8 mouse cellular contexts compared by ENCODE assay signal in genomic region chr2:152671642-152671999, GRCm38 (mm10). TPM values are rescaled to one million over a fixed set of nuclear protein-coding genes. Genes with fewer than 3 reads are reported as not detected.
A peak's percentile ranks its signal among the peaks of the same experiment; 100 is the strongest.
DNase-seq lines count a peak whose midpoint lies in the region; ATAC-seq and TF ChIP-seq lines count a peak whose summit lies in the region.

No protein-coding gene starts in this region.

- TF ChIP-seq POLR2A in olfactory bulb, adult 2 months (IDR thresholded peaks at IDR 0.05; ENCODE audit: insufficient read depth, low read depth, low read length) = no peak

- DNase-seq in cerebellum, adult 9-10 months = peak; percentile 56
- no peak for DNase-seq in cerebellum, adult 11 months
- peak; percentile 88 for DNase-seq in brain, adult 2 months (ENCODE audit: low read depth, low spot score)
- DNase-seq in layer of hippocampus, adult 8-10 months (ENCODE audit: low spot score in 2 of 2) = no peak

- peaks cover 14% of the 10 kb centered on the region for H3K36me3 ChIP-seq in forebrain, embryonic 16.5 days (ENCODE audit: control insufficient read depth, insufficient read depth)
- H3K36me3 ChIP-seq in kidney, embryonic 14.5 days (ENCODE audit: control insufficient read depth, insufficient read depth, low read length) = peaks cover 45% of the 10 kb centered on the region
- peaks cover 27% of the 10 kb centered on the region for H3K36me3 ChIP-seq in lung, embryonic 15.5 days

- H3K4me3 ChIP-seq in forebrain, embryonic 16.5 days (replicated peaks; ENCODE audit: low read length) = peak overlapping the region; percentile 99
- H3K4me3 ChIP-seq in kidney, embryonic 14.5 days (ENCODE audit: low read length) = peak overlapping the region; percentile 89
- peak overlapping the region; percentile 94 for H3K4me3 ChIP-seq in lung, embryonic 15.5 days
- H3K4me3 ChIP-seq in olfactory bulb, adult 2 months (ENCODE audit: insufficient read depth, low read depth, low read length) = peak overlapping the region; percentile 82

- H3K4me2 ChIP-seq in forebrain, embryonic 16.5 days (ENCODE audit: low read length) = peak overlapping the region; percentile 94
- peak overlapping the region; percentile 90 for H3K4me2 ChIP-seq in kidney, embryonic 14.5 days (replicated peaks; ENCODE audit: low read depth, low read length)
- peak overlapping the region; percentile 80 for H3K4me2 ChIP-seq in lung, embryonic 15.5 days

- peaks cover 43% of the 10 kb centered on the region for H3K4me1 ChIP-seq in forebrain, embryonic 16.5 days (replicated peaks; ENCODE audit: control insufficient read depth, insufficient read depth, low read length)
- H3K4me1 ChIP-seq in kidney, embryonic 14.5 days (ENCODE audit: control insufficient read depth, insufficient read depth, low read length) = peaks cover 36% of the 10 kb centered on the region
- peaks cover 37% of the 10 kb centered on the region for H3K4me1 ChIP-seq in lung, embryonic 15.5 days
- H3K4me1 ChIP-seq in olfactory bulb, adult 2 months (ENCODE audit: control insufficient read depth, insufficient read depth, low read length) = peaks cover 31% of the 10 kb centered on the region

- no peaks in the 10 kb centered on the region for H3K9me3 ChIP-seq in forebrain, embryonic 16.5 days (ENCODE audit: control insufficient read depth, low read length)
- H3K9me3 ChIP-seq in kidney, embryonic 14.5 days (ENCODE audit: control insufficient read depth, low read length) = no peaks in the 10 kb centered on the region
- no peaks in the 10 kb centered on the region for H3K9me3 ChIP-seq in lung, embryonic 15.5 days

- ATAC-seq in forebrain, embryonic 16.5 days = no peak
- peak; percentile 19; the same call in 1 of the 2 replicates for ATAC-seq in kidney, embryonic 14.5 days (ENCODE audit: low FRiP score, low TSS enrichment)
- ATAC-seq in lung, embryonic 15.5 days (ENCODE audit: borderline replicate concordance, extremely low read depth, low FRiP score, low TSS enrichment) = 0 out of 2 replicates have a peak, but pooled peaks have one; percentile 11

- peak overlapping the region; percentile 97 for H3K9ac ChIP-seq in forebrain, embryonic 16.5 days (replicated peaks; ENCODE audit: low read depth, low read length)
- H3K9ac ChIP-seq in kidney, embryonic 14.5 days (ENCODE audit: low read depth, low read length) = peak overlapping the region; percentile 98
- H3K9ac ChIP-seq in lung, embryonic 15.5 days = no peak overlapping the region

- TF ChIP-seq CTCF in olfactory bulb, adult 2 months (IDR thresholded peaks at IDR 0.05; ENCODE audit: insufficient read depth, low read depth, low read length) = no peak

- 0 out of 2 replicates have a peak overlapping the region, but pooled peaks have one; percentile 82 for H3K27ac ChIP-seq in forebrain, embryonic 16.5 days (ENCODE audit: low read length)
- H3K27ac ChIP-seq in kidney, embryonic 14.5 days (ENCODE audit: low read depth, low read length) = no peak overlapping the region
- peak overlapping the region; percentile 21; the same call in 1 of the 2 replicates for H3K27ac ChIP-seq in lung, embryonic 15.5 days
- H3K27ac ChIP-seq in olfactory bulb, adult 2 months (ENCODE audit: insufficient read depth, low read depth, low read length) = no peak overlapping the region

- 27% methylated on average over 5 of the region's 5 CpGs for WGBS in forebrain, embryonic 16.5 days
- 30% methylated on average over 5 of the region's 5 CpGs for whole genome bisulfite sequencing in kidney, embryonic 14.5 days
- 18% methylated on average over 5 of the region's 5 CpGs for WGBS in lung, embryonic 15.5 days
- WGBS in olfactory bulb, adult 2 months = 12% methylated on average over 5 of the region's 5 CpGs

- H3K27me3 ChIP-seq in forebrain, embryonic 16.5 days (replicated peaks; ENCODE audit: control insufficient read depth, insufficient read depth, low read length) = no peaks in the 10 kb centered on the region
- H3K27me3 ChIP-seq in kidney, embryonic 14.5 days (ENCODE audit: control insufficient read depth, insufficient read depth, low read length) = no peaks in the 10 kb centered on the region
- H3K27me3 ChIP-seq in lung, embryonic 15.5 days = no peaks in the 10 kb centered on the region

RNA-seq across cellular contexts. Expression of gene H13, which starts 2.4 kb away (rescaled TPM):
- polyA plus RNA-seq in forebrain, embryonic 16.5 days (2015; fragmentation: Nextera tagmentation; extraction: Ambion mirVana) = 173 and 174 TPM in 2 replicates
- polyA plus RNA-seq in kidney, embryonic 14.5 days (2014; fragmentation: Nextera tagmentation; extraction: Ambion mirVana) = 127 and 147 TPM in 2 replicates
- 97.7 and 104 TPM in 2 replicates for polyA plus RNA-seq in lung, embryonic 15.5 days (2015; fragmentation: Nextera tagmentation; extraction: Ambion mirVana)
- not detected in 2 replicates for polyA plus RNA-seq in olfactory bulb, adult 2 months (2012; ENCODE audit: insufficient read depth, insufficient read length, low replicate concordance, missing spikeins)
- 10 to 100 TPM; 69.8 to 81.5 (median 78.5) TPM for total RNA-seq in layer of hippocampus, adult 8-10 months (2022)

RNA-seq across cellular contexts. Expression of gene Mcts2, which starts 15.2 kb away (rescaled TPM):
- polyA plus RNA-seq in forebrain, embryonic 16.5 days (2015; fragmentation: Nextera tagmentation; extraction: Ambion mirVana) = 29.3 and 32.8 TPM in 2 replicates
- polyA plus RNA-seq in kidney, embryonic 14.5 days (2014; fragmentation: Nextera tagmentation; extraction: Ambion mirVana) = 35.4 and 40.8 TPM in 2 replicates
- 27.1 and 28.5 TPM in 2 replicates for polyA plus RNA-seq in lung, embryonic 15.5 days (2015; fragmentation: Nextera tagmentation; extraction: Ambion mirVana)
- polyA plus RNA-seq in olfactory bulb, adult 2 months (2012; ENCODE audit: insufficient read depth, insufficient read length, low replicate concordance, missing spikeins) = not detected in 2 replicates
- 10 to 100 TPM; 17.7 to 21.8 (median 19.0) TPM for total RNA-seq in layer of hippocampus, adult 8-10 months (2022)

RNA-seq across cellular contexts. Expression of gene Rem1, which starts 44.9 kb away (rescaled TPM):
- polyA plus RNA-seq in forebrain, embryonic 16.5 days (2015; fragmentation: Nextera tagmentation; extraction: Ambion mirVana) = 0.32 and 0.67 TPM in 2 replicates
- 46.9 and 61.8 TPM in 2 replicates for polyA plus RNA-seq in kidney, embryonic 14.5 days (2014; fragmentation: Nextera tagmentation; extraction: Ambion mirVana)
- 8.0 and 8.5 TPM in 2 replicates for polyA plus RNA-seq in lung, embryonic 15.5 days (2015; fragmentation: Nextera tagmentation; extraction: Ambion mirVana)
- polyA plus RNA-seq in olfactory bulb, adult 2 months (2012; ENCODE audit: insufficient read depth, insufficient read length, low replicate concordance, missing spikeins) = not detected in 2 replicates
- total RNA-seq in layer of hippocampus, adult 8-10 months (2022) = 1 to 10 TPM in 1 of 4 experiments, under 1 TPM in 3; 0.61 to 1.1 (median 0.72) TPM

RNA-seq across cellular contexts. Expression of gene Defb25, which starts 48.8 kb away (rescaled TPM):
- polyA plus RNA-seq in forebrain, embryonic 16.5 days (2015; fragmentation: Nextera tagmentation; extraction: Ambion mirVana) = not detected in 2 replicates
- polyA plus RNA-seq in kidney, embryonic 14.5 days (2014; fragmentation: Nextera tagmentation; extraction: Ambion mirVana) = 28.2 and 37.2 TPM in 2 replicates
- polyA plus RNA-seq in lung, embryonic 15.5 days (2015; fragmentation: Nextera tagmentation; extraction: Ambion mirVana) = 1.7 TPM in 1 of 2 replicates, not detected in the other
- polyA plus RNA-seq in olfactory bulb, adult 2 months (2012; ENCODE audit: insufficient read depth, insufficient read length, low replicate concordance, missing spikeins) = not detected in 2 replicates
- not detected for total RNA-seq in layer of hippocampus, adult 8-10 months (2022)

Comparison
In these comparisons a context has a peak if more than half of its experiments do, and no peak if none do; other contexts are left out.
1. DNase-seq: peak in cerebellum, adult 9-10 months (single experiment) and brain, adult 2 months (single experiment); none in cerebellum, adult 11 months (single experiment) and layer of hippocampus, adult 8-10 months (0 of 2).
2. H3K27ac ChIP-seq: peak in forebrain, embryonic 16.5 days (single experiment) and lung, embryonic 15.5 days (single experiment); none in kidney, embryonic 14.5 days (single experiment) and olfactory bulb, adult 2 months (single experiment).
3. RNA of gene Mcts2, which starts 15.2 kb away (polyA plus RNA-seq): 35.4 to 40.8 TPM in kidney, embryonic 14.5 days, 29.3 to 32.8 TPM in forebrain, embryonic 16.5 days and 27.1 to 28.5 TPM in lung, embryonic 15.5 days; not detected in olfactory bulb, adult 2 months; every median in the first group is over 10 times any median in the second.
4. Peak in every context shown above with its lines, with median percentiles within 50 percentile points of each other: H3K4me2 ChIP-seq and H3K4me3 ChIP-seq.